Mouse (Mus musculus) frontal cortex, adult (tissue): Measurements from ENCODE around the gene Gm20924.
"Not testable (repeated sequence)": the region's sequence is repeated elsewhere in the genome, so short reads cannot be mapped to it uniquely, and the experiment has no call there.

ENCODE experiments used
- ATAC-seq: cut with Nextera tagmentation; 2 replicates; pipeline ENCODE4 v1.9.2; 2017; ENCODE audit warnings: mild to moderate bottlenecking, moderate library complexity, mixed read lengths; ENCODE audit not compliant: low TSS enrichment

Gene Gm20924

DNA sequence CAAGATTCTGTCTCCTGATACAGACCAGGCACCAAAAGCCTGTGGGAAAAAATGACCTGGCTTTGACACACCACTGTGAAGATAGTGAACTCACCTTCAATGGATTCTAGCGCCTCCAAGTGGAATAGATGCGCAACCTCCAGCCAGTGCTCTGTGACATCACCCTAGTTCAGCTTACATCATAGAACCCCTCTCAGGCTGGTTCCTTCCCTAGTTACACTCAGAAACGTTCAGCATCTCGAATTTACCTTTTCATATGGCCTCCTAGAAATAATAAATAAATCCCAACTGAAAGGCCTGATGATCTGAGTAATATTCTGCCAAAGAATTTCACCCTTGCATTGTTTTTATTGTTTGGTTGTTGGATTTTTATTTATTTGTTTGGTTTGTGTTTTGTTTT is at the start of gene Gm20924:
Gene Gm20924, minus strand, starts transcription at position 101 of the 400 bp plus-strand sequence.
- ATAC-seq: not testable (repeated sequence)
